Mouse (Mus musculus): ENCODE measurements around the gene Nanos1. TPM values are rescaled to one million over a fixed set of nuclear protein-coding genes. Genes with fewer than 3 reads are reported as not detected.

Nanos1 gene
- polyA plus RNA-seq, 1 experiment from 2014 or later = 7.4 TPM

- WGBS = 1% methylated on average over 82 of the region's 115 CpGs
- peaks cover 25% of the 10 kb centered on the region for H3K27me3 ChIP-seq
- H3K9ac ChIP-seq = peak overlapping the region; percentile 77
- ATAC-seq (ENCODE audit: low FRiP score) = peak; percentile 79
- H3K4me2 ChIP-seq = peak overlapping the region; percentile 100
- H3K36me3 ChIP-seq (replicated peaks) = peaks cover 10% of the 10 kb centered on the region
- H3K4me3 ChIP-seq (replicated peaks) = peak overlapping the region; percentile 77
- no peaks in the 10 kb centered on the region for H3K9me3 ChIP-seq
- peak overlapping the region; percentile 85 for H3K27ac ChIP-seq
- H3K4me1 ChIP-seq = peaks cover 18% of the 10 kb centered on the region
These were observed 658 bp downstream of the Nanos1 start for GRCm38 (mm10) chr19:60756192-60757098.

GRCm38 (mm10) chr19:60757099-60757785 lies 1.5 kb downstream of the Nanos1 start:
- Histone ChIP-seq H3K9me3 (no peaks in the 10 kb centered on the region), H3K27ac (0 out of 2 replicates have a peak overlapping the region, but pooled peaks have one; percentile 85), H3K36me3 (replicated peaks) (peaks cover 14% of the 10 kb centered on the region), H3K27me3 (peaks cover 25% of the 10 kb centered on the region), H3K4me2 (peak overlapping the region; percentile 100), H3K4me3 (replicated peaks) (peak overlapping the region; percentile 77), H3K4me1 (peaks cover 18% of the 10 kb centered on the region), H3K9ac (peak overlapping the region; percentile 77)
- WGBS = 6% methylated on average over 25 of the region's 25 CpGs
- ATAC-seq (ENCODE audit: low FRiP score) = no peak

GRCm38 (mm10) chr19:60758896-60759835 lies 3.4 kb downstream of the Nanos1 start:
- H3K27ac ChIP-seq = no peak overlapping the region
- peaks cover 31% of the 10 kb centered on the region for H3K36me3 ChIP-seq (replicated peaks)
- 75% methylated on average over 4 of the region's 4 CpGs for WGBS
- H3K4me1 ChIP-seq = peaks cover 18% of the 10 kb centered on the region
- H3K4me2 ChIP-seq = no peak overlapping the region
- no peak for ATAC-seq (ENCODE audit: low FRiP score)
- no peak overlapping the region for H3K4me3 ChIP-seq (replicated peaks)
- peaks cover 20% of the 10 kb centered on the region for H3K27me3 ChIP-seq
- H3K9ac ChIP-seq = no peak overlapping the region
- no peaks in the 10 kb centered on the region for H3K9me3 ChIP-seq

- Histone ChIP-seq H3K9me3 (no peaks in the 10 kb centered on the region), H3K9ac (no peak overlapping the region), H3K4me2 (no peak overlapping the region), H3K27ac (no peak overlapping the region), H3K4me1 (no peaks in the 10 kb centered on the region), H3K4me3 (replicated peaks) (no peak overlapping the region), H3K36me3 (replicated peaks) (peaks cover 81% of the 10 kb centered on the region), H3K27me3 (no peaks in the 10 kb centered on the region)
- ATAC-seq (ENCODE audit: low FRiP score) = no peak
- 96% methylated on average over 6 of the region's 6 CpGs for WGBS
These were observed 17.6 kb downstream of the Nanos1 start for GRCm38 (mm10) chr19:60773366-60773765.

GRCm38 (mm10) chr19:60782034-60782433 lies 26.2 kb downstream of the Nanos1 start:
- H3K36me3 ChIP-seq (replicated peaks) = peaks cover 32% of the 10 kb centered on the region
- no peaks in the 10 kb centered on the region for H3K9me3 ChIP-seq
- no peaks in the 10 kb centered on the region for H3K27me3 ChIP-seq
- no peak overlapping the region for H3K4me2 ChIP-seq
- no peak for ATAC-seq (ENCODE audit: low FRiP score)
- H3K9ac ChIP-seq = no peak overlapping the region
- no peak overlapping the region for H3K27ac ChIP-seq
- no peak overlapping the region for H3K4me3 ChIP-seq (replicated peaks)
- peaks cover 12% of the 10 kb centered on the region for H3K4me1 ChIP-seq
- 92% methylated on average over 3 of the region's 3 CpGs for WGBS

GRCm38 (mm10) chr19:60784712-60785111 lies 28.9 kb downstream of the Nanos1 start:
- Histone ChIP-seq H3K4me1 (peaks cover 22% of the 10 kb centered on the region), H3K9me3 (no peaks in the 10 kb centered on the region), H3K27me3 (no peaks in the 10 kb centered on the region), H3K9ac (no peak overlapping the region), H3K4me3 (replicated peaks) (no peak overlapping the region), H3K4me2 (no peak overlapping the region), H3K27ac (no peak overlapping the region), H3K36me3 (replicated peaks) (peaks cover 14% of the 10 kb centered on the region)
- WGBS = 63% methylated on average over 1 of the region's 1 CpGs
- no peak for ATAC-seq (ENCODE audit: low FRiP score)

GRCm38 (mm10) chr19:60787465-60788150 lies 31.8 kb downstream of the Nanos1 start:
- 70% methylated on average over 2 of the region's 2 CpGs for WGBS
- no peak overlapping the region for H3K27ac ChIP-seq

GRCm38 (mm10) chr19:60788214-60788960 lies 32.6 kb downstream of the Nanos1 start:
- H3K9ac ChIP-seq = 0 out of 2 replicates have a peak overlapping the region, but pooled peaks have one; percentile 4
- WGBS = 57% methylated on average over 6 of the region's 6 CpGs
- no peak overlapping the region for H3K27ac ChIP-seq
- H3K27me3 ChIP-seq = no peaks in the 10 kb centered on the region
- peak overlapping the region; percentile 98 for H3K4me3 ChIP-seq (replicated peaks)
- H3K4me2 ChIP-seq = peak overlapping the region; percentile 73
- peaks cover 3% of the 10 kb centered on the region; the same call in 1 of the 2 replicates for H3K36me3 ChIP-seq (replicated peaks)
- peaks cover 23% of the 10 kb centered on the region for H3K4me1 ChIP-seq
- no peaks in the 10 kb centered on the region for H3K9me3 ChIP-seq
- ATAC-seq (ENCODE audit: low FRiP score) = no peak

More at GRCm38 (mm10) chr19:60787465-60788150, 31.8 kb downstream of the Nanos1 start:
- H3K9ac ChIP-seq = no peak overlapping the region
- no peaks in the 10 kb centered on the region for H3K27me3 ChIP-seq
- no peak overlapping the region for H3K4me3 ChIP-seq (replicated peaks)
- peaks cover 26% of the 10 kb centered on the region for H3K4me1 ChIP-seq
- no peaks in the 10 kb centered on the region for H3K9me3 ChIP-seq
- H3K36me3 ChIP-seq (replicated peaks) = peaks cover 3% of the 10 kb centered on the region; the same call in 1 of the 2 replicates
- ATAC-seq (ENCODE audit: low FRiP score) = no peak
- H3K4me2 ChIP-seq = peak overlapping the region; percentile 31; the same call in 1 of the 2 replicates

GRCm38 (mm10) chr19:60789452-60789851 lies 33.7 kb downstream of the Nanos1 start:
- no peak for ATAC-seq (ENCODE audit: low FRiP score)
- peak overlapping the region; percentile 97 for H3K27ac ChIP-seq

GRCm38 (mm10) chr19:60789919-60790506 lies 34.2 kb downstream of the Nanos1 start:
- peak overlapping the region; percentile 73 for H3K4me2 ChIP-seq
- H3K27ac ChIP-seq = peak overlapping the region; percentile 97
- H3K4me1 ChIP-seq = peaks cover 23% of the 10 kb centered on the region
- H3K9me3 ChIP-seq = no peaks in the 10 kb centered on the region
- H3K9ac ChIP-seq = peak overlapping the region; percentile 99
- ATAC-seq (ENCODE audit: low FRiP score) = peak; percentile 82
- H3K27me3 ChIP-seq = no peaks in the 10 kb centered on the region
- no peaks in the 10 kb centered on the region for H3K36me3 ChIP-seq (replicated peaks)
- peak overlapping the region; percentile 98 for H3K4me3 ChIP-seq (replicated peaks)
- under 1% methylated on average over 59 of the region's 60 CpGs for WGBS

More at GRCm38 (mm10) chr19:60789452-60789851, 33.7 kb downstream of the Nanos1 start:
- H3K27me3 ChIP-seq = no peaks in the 10 kb centered on the region
- peak overlapping the region; percentile 99 for H3K9ac ChIP-seq
- H3K4me2 ChIP-seq = peak overlapping the region; percentile 73
- WGBS = 2% methylated on average over 7 of the region's 7 CpGs
- H3K4me3 ChIP-seq (replicated peaks) = peak overlapping the region; percentile 98
- H3K9me3 ChIP-seq = no peaks in the 10 kb centered on the region
- H3K36me3 ChIP-seq (replicated peaks) = no peaks in the 10 kb centered on the region
- peaks cover 23% of the 10 kb centered on the region for H3K4me1 ChIP-seq
